Mouse (Mus musculus): ENCODE measurements around the gene Wnk1. TPM values are rescaled to one million over a fixed set of nuclear protein-coding genes. Genes with fewer than 3 reads are reported as not detected.

The Wnk1 gene
- total and polyA plus RNA-seq, 3 experiments, result 31.6 to 735 (median 104) TPM

DNA sequence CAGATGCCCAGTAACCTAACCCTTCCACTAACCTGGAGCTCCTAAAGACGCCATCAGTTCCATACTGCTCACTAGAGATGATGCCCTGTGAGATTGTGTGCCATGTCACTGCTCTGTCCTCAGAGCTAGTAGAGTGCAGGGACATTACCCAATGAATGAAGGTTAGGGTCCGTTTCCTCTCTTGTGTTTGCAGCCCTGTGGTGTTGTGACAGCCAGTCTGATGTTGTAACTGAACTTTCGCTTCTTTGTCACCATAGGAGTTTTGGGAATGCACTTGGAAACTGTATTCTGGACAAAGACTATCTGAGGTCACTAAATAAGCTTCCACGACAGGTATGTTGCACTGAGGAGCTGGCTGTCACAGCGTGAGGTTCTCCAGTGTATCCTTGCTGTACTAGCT lies 122.8 kb downstream of the Wnk1 start:
- peaks cover 0 to 19% of the 10 kb centered on the region in 2 experiments; a peak in 2 of 4 replicates for H3K36me3 ChIP-seq (ENCODE audit: control insufficient read depth in 1 of 2, insufficient read depth in 2 of 2, low read length in 2 of 2)
- TF ChIP-seq EP300 (IDR thresholded peaks at IDR 0.05; ENCODE audit: low read depth in 1 of 2, low read length in 2 of 2) (no peak), BHLHE40 (IDR thresholded peaks at IDR 0.05; ENCODE audit: borderline replicate concordance, low read depth, low read length) (no peak), POLR2A (IDR thresholded peaks at IDR 0.05; ENCODE audit: control insufficient read depth in 1 of 2, insufficient read depth in 1 of 2, low read depth in 1 of 2, low read length in 2 of 2, poor library complexity in 1 of 2) (no peak), TAL1 (IDR thresholded peaks at IDR 0.05; ENCODE audit: low read length) (no peak), SMC3 (IDR thresholded peaks at IDR 0.05; ENCODE audit: low read depth, low read length) (no peak), ELF1 (IDR thresholded peaks at IDR 0.05; ENCODE audit: low read depth, low read length) (no peak)
- H3K9me3 ChIP-seq (replicated peaks; ENCODE audit: insufficient read depth, low read length), result no peaks in the 10 kb centered on the region

DNA sequence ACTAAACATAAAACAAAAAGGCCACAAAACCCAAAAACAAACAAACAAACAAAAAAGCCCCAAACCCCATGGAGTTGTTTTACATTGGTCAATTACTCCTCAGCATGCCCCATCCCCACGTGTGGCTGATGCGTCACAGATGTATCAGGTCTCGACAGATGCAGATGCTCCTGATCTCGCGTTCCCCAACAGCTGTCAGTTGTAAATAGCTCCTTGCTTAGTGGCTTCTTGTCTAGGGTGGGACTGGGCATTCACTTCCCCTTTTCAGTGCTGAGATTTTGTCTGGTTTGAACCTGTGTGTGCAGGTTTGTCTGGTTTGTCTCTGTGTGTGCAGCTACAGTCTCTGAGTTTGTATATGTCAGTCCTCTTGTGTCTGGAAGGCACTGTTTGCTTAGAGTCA lies 126.4 kb downstream of the Wnk1 start:
- no peaks in the 10 kb centered on the region for H3K9me3 ChIP-seq (replicated peaks; ENCODE audit: insufficient read depth, low read length)
- H3K27ac ChIP-seq (ENCODE audit: control insufficient read depth, low read depth, low read length), result no peak overlapping the region
- TF ChIP-seq RCOR1 (IDR thresholded peaks at IDR 0.05; ENCODE audit: low read depth, low read length) (peak; percentile 74; the same call in 1 of the 2 replicates), SIN3A (IDR thresholded peaks at IDR 0.05; ENCODE audit: low read length) (no peak), CTCF (IDR thresholded peaks at IDR 0.05 in 2 of 3, conservative IDR thresholded peaks at IDR 0.05 in 1 of 3; ENCODE audit: control insufficient read depth in 1 of 3, insufficient read depth in 1 of 3, low read depth in 2 of 3, low read length in 3 of 3, poor library complexity in 1 of 3, severe bottlenecking in 1 of 3) (no peak), ZKSCAN1 (IDR thresholded peaks at IDR 0.05; ENCODE audit: low read depth, low read length) (no peak), POLR2AphosphoS2 (IDR thresholded peaks at IDR 0.05; ENCODE audit: low read length) (no peak), GATA1 (IDR thresholded peaks at IDR 0.05; ENCODE audit: low read depth, low read length) (no peak), EP300 (IDR thresholded peaks at IDR 0.05; ENCODE audit: low read depth in 1 of 2, low read length in 2 of 2) (no peak), USF2 (IDR thresholded peaks at IDR 0.05; ENCODE audit: borderline replicate concordance in 1 of 2, insufficient read depth in 1 of 2, low read depth in 1 of 2, low read length in 2 of 2) (no peak), POLR2AphosphoS5 (IDR thresholded peaks at IDR 0.05; ENCODE audit: borderline replicate concordance, low read depth, low read length) (no peak), ETS1 (IDR thresholded peaks at IDR 0.05; ENCODE audit: low read depth, low read length) (0 out of 2 replicates have a peak, but pooled peaks have one; percentile 9), ZMIZ1 (IDR thresholded peaks at IDR 0.05; ENCODE audit: low read depth, low read length) (no peak), CHD2 (IDR thresholded peaks at IDR 0.05; ENCODE audit: low read length) (no peak), GABPA (IDR thresholded peaks at IDR 0.05; ENCODE audit: low read depth, low read length) (no peak), JUND (IDR thresholded peaks at IDR 0.05; ENCODE audit: low read depth, low read length) (no peak), NELFE (IDR thresholded peaks at IDR 0.05; ENCODE audit: low read depth, low read length) (no peak), TAL1 (IDR thresholded peaks at IDR 0.05; ENCODE audit: low read length) (no peak), KAT2A (conservative IDR thresholded peaks at IDR 0.05; ENCODE audit: low read depth, low read length) (no peak)
- no peaks in the 10 kb centered on the region for H3K4me1 ChIP-seq (ENCODE audit: control insufficient read depth in 1 of 2, insufficient read depth in 2 of 2, low read length in 2 of 2)
- peaks cover 29% of the 10 kb centered on the region for H3K79me2 ChIP-seq (ENCODE audit: control insufficient read depth, insufficient read depth, low read length, poor library complexity)
- DNase-seq (ENCODE audit: low read depth, low spot score), result peak; percentile 47
- no peaks in the 10 kb centered on the region for H3K27me3 ChIP-seq (ENCODE audit: control insufficient read depth in 1 of 2, insufficient read depth in 2 of 2, low read length in 2 of 2)
- H3K36me3 ChIP-seq (ENCODE audit: control insufficient read depth in 1 of 2, insufficient read depth in 2 of 2, low read length in 2 of 2), result peaks cover 0 to 9% of the 10 kb centered on the region in 2 experiments; a peak in 2 of 4 replicates
- H3K9ac ChIP-seq (ENCODE audit: control insufficient read depth, low read depth, low read length, poor library complexity, severe bottlenecking), result no peak overlapping the region
- H3K4me3 ChIP-seq (ENCODE audit: control insufficient read depth in 1 of 2, insufficient read depth in 1 of 2, low read depth in 2 of 2, low read length in 2 of 2), result no peak overlapping the region

More for the DNA sequence above, 122.8 kb downstream of the Wnk1 start:
- Histone ChIP-seq H3K27ac (ENCODE audit: control insufficient read depth, low read depth, low read length) (no peak overlapping the region), H3K79me2 (ENCODE audit: control insufficient read depth, insufficient read depth, low read length, poor library complexity) (peaks cover 3% of the 10 kb centered on the region; the same call in 1 of the 2 replicates), H3K4me1 (ENCODE audit: control insufficient read depth in 1 of 2, insufficient read depth in 2 of 2, low read length in 2 of 2) (no peaks in the 10 kb centered on the region), H3K27me3 (ENCODE audit: control insufficient read depth in 1 of 2, insufficient read depth in 2 of 2, low read length in 2 of 2) (no peaks in the 10 kb centered on the region), H3K9ac (ENCODE audit: control insufficient read depth, low read depth, low read length, poor library complexity, severe bottlenecking) (no peak overlapping the region), H3K4me3 (ENCODE audit: control insufficient read depth in 1 of 2, insufficient read depth in 1 of 2, low read depth in 2 of 2, low read length in 2 of 2) (no peak overlapping the region)
- DNase-seq (ENCODE audit: low read depth, low spot score), result no peak
